ENCODE assay signal across 8 mouse cellular contexts in the genomic region with DNA sequence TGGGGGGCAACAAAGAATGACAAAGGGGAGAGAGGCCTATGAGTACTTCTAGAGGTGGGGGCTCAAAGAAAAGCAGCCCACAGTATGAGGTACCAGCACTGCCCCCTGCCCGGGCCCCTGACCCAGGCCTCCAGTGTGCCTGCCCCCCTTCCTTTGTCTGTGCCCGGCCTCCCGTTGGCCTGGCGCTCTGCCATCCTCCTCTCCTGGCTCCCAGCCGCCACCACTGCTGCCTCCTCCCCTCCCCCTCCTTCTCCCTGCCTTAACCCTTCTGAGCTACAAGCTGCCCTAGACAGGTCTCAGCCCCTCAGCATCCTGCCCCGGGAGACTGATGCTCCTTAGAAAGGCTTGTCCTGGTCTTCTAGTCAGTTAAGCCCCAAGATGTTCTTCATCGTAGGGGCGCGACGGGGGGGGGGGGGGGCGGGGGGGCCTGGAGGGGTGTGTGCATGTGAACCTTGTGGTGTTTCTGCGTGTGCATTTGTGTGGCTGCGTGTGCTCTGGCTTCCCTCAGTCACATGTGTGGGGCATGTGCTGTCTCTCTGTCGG. TPM values are rescaled to one million over a fixed set of nuclear protein-coding genes. Genes with fewer than 3 reads are reported as not detected.
A peak's percentile ranks its signal among the peaks of the same experiment; 100 is the strongest.
DNase-seq lines count a peak whose midpoint lies in the region; ATAC-seq and TF ChIP-seq lines count a peak whose summit lies in the region.

No protein-coding gene starts in this region.

- intact Hi-C loops in heart, postnatal 25 days (cut with DNase I), result no loop called here

- H3K27ac ChIP-seq in bone marrow, adult 2 months (ENCODE audit: control insufficient read depth, insufficient read depth, low read depth, low read length, poor library complexity), result peak overlapping the region; percentile 46
- peak overlapping the region; percentile 99 for H3K27ac ChIP-seq in forebrain, embryonic 12.5 days
- peak overlapping the region; percentile 99 for H3K27ac ChIP-seq in lung, embryonic 14.5 days (ENCODE audit: low read depth)

- ATAC-seq in forebrain, embryonic 12.5 days (ENCODE audit: low FRiP score), result peak; percentile 58
- ATAC-seq in lung, embryonic 14.5 days (ENCODE audit: insufficient read depth), result no peak

- DNase-seq in CD4-positive helper T cell, adult 2 months (ENCODE audit: low read depth, low spot score), result peak; percentile 52
- DNase-seq in heart, postnatal 25 days (ENCODE audit: low spot score), result peak; percentile 60
- DNase-seq in layer of hippocampus, adult 8-10 months (ENCODE audit: low spot score in 2 of 2), result peak; percentile 78 to 82
- peak; percentile 93 for DNase-seq in lung, embryonic 14.5 days
- DNase-seq in ovary, postnatal 10 days (ENCODE audit: low spot score), result peak; percentile 68
- peak; percentile 73 for DNase-seq in thymus, postnatal 4 days

- 3% methylated on average over 14 of the region's 14 CpGs for WGBS in bone marrow, adult 2 months
- WGBS in forebrain, embryonic 12.5 days, result 0% methylated on average over 13 of the region's 14 CpGs
- WGBS in lung, embryonic 14.5 days, result 1% methylated on average over 12 of the region's 14 CpGs

- no peaks in the 10 kb centered on the region for H3K36me3 ChIP-seq in forebrain, embryonic 12.5 days (replicated peaks)
- 0 out of 2 replicates have a peak, but pooled peaks cover 1% of the 10 kb centered on the region for H3K36me3 ChIP-seq in lung, embryonic 14.5 days (ENCODE audit: insufficient read depth)

- H3K9me3 ChIP-seq in forebrain, embryonic 12.5 days, result no peaks in the 10 kb centered on the region
- no peaks in the 10 kb centered on the region for H3K9me3 ChIP-seq in lung, embryonic 14.5 days (ENCODE audit: low read depth, low read length)

- peak overlapping the region; percentile 100 for H3K4me2 ChIP-seq in forebrain, embryonic 12.5 days
- H3K4me2 ChIP-seq in lung, embryonic 14.5 days, result peak overlapping the region; percentile 77

- no peak for TF ChIP-seq CTCF in bone marrow, adult 2 months (IDR thresholded peaks at IDR 0.05; ENCODE audit: control insufficient read depth, insufficient read depth, low read length)
- TF ChIP-seq CTCF in lung, embryonic 14.5 days (IDR thresholded peaks at IDR 0.05; ENCODE audit: low read depth), result no peak

- H3K4me1 ChIP-seq in bone marrow, adult 2 months (ENCODE audit: control insufficient read depth, insufficient read depth, low read length), result peaks cover 11% of the 10 kb centered on the region
- H3K4me1 ChIP-seq in forebrain, embryonic 12.5 days, result peaks cover 74% of the 10 kb centered on the region
- H3K4me1 ChIP-seq in lung, embryonic 14.5 days (ENCODE audit: insufficient read depth), result peaks cover 44% of the 10 kb centered on the region

- peak overlapping the region; percentile 65 for H3K9ac ChIP-seq in forebrain, embryonic 12.5 days
- H3K9ac ChIP-seq in lung, embryonic 14.5 days, result peak overlapping the region; percentile 62

- H3K27me3 ChIP-seq in forebrain, embryonic 12.5 days, result no peaks in the 10 kb centered on the region
- H3K27me3 ChIP-seq in lung, embryonic 14.5 days (ENCODE audit: insufficient read depth, low read length), result no peaks in the 10 kb centered on the region

- no peak for TF ChIP-seq POLR2A in bone marrow, adult 2 months (IDR thresholded peaks at IDR 0.05; ENCODE audit: borderline replicate concordance, control insufficient read depth, low read depth, low read length)

- no peak overlapping the region for H3K4me3 ChIP-seq in bone marrow, adult 2 months (replicated peaks; ENCODE audit: control insufficient read depth, low read depth, low read length)
- peak overlapping the region; percentile 95 for H3K4me3 ChIP-seq in forebrain, embryonic 12.5 days (replicated peaks)
- H3K4me3 ChIP-seq in lung, embryonic 14.5 days (ENCODE audit: low read depth, low read length), result peak overlapping the region; percentile 88

RNA-seq across cellular contexts. Expression of a gene that starts 2.7 kb away (rescaled TPM):
- 42.0 and 51.5 TPM in 2 replicates for polyA plus RNA-seq in bone marrow, adult 2 months (2011; ENCODE audit: insufficient read depth, insufficient read length, low replicate concordance, missing spikeins)
- 37.1 and 41.7 TPM in 2 replicates for polyA plus RNA-seq in forebrain, embryonic 12.5 days (2016; fragmentation: Nextera tagmentation; extraction: Ambion mirVana)
- total RNA-seq in heart, postnatal 25 days (2021), result 10 to 100 TPM; 14.0 to 14.9 TPM
- total RNA-seq in layer of hippocampus, adult 8-10 months (2022), result 10 to 100 TPM; 26.4 to 34.8 (median 32.4) TPM
- polyA plus RNA-seq in lung, embryonic 14.5 days (2014; fragmentation: Nextera tagmentation; extraction: Ambion mirVana), result 53.7 and 55.1 TPM in 2 replicates

RNA-seq across cellular contexts. Expression of a gene that starts 3.0 kb away (rescaled TPM):
- 177 and 217 TPM in 2 replicates for polyA plus RNA-seq in bone marrow, adult 2 months (2011; ENCODE audit: insufficient read depth, insufficient read length, low replicate concordance, missing spikeins)
- 138 and 139 TPM in 2 replicates for polyA plus RNA-seq in forebrain, embryonic 12.5 days (2016; fragmentation: Nextera tagmentation; extraction: Ambion mirVana)
- total RNA-seq in heart, postnatal 25 days (2021), result 10 to 100 TPM; 40.3 to 44.7 TPM
- total RNA-seq in layer of hippocampus, adult 8-10 months (2022), result 100 to 1,000 TPM; 109 to 123 (median 120) TPM
- 86.7 and 87.7 TPM in 2 replicates for polyA plus RNA-seq in lung, embryonic 14.5 days (2014; fragmentation: Nextera tagmentation; extraction: Ambion mirVana)

RNA-seq across cellular contexts. Expression of a gene that starts 33.7 kb away (rescaled TPM):
- polyA plus RNA-seq in bone marrow, adult 2 months (2011; ENCODE audit: insufficient read depth, insufficient read length, low replicate concordance, missing spikeins), result 36.1 and 52.2 TPM in 2 replicates
- 117 and 118 TPM in 2 replicates for polyA plus RNA-seq in forebrain, embryonic 12.5 days (2016; fragmentation: Nextera tagmentation; extraction: Ambion mirVana)
- 10 to 100 TPM; 14.9 to 16.6 TPM for total RNA-seq in heart, postnatal 25 days (2021)
- 10 to 100 TPM; 44.8 to 51.0 (median 47.7) TPM for total RNA-seq in layer of hippocampus, adult 8-10 months (2022)
- 99.3 and 105 TPM in 2 replicates for polyA plus RNA-seq in lung, embryonic 14.5 days (2014; fragmentation: Nextera tagmentation; extraction: Ambion mirVana)

RNA-seq across cellular contexts. Expression of a gene that starts 38.7 kb away (rescaled TPM):
- 1.2 and 1.9 TPM in 2 replicates for polyA plus RNA-seq in bone marrow, adult 2 months (2011; ENCODE audit: insufficient read depth, insufficient read length, low replicate concordance, missing spikeins)
- 2.7 TPM in 2 replicates for polyA plus RNA-seq in forebrain, embryonic 12.5 days (2016; fragmentation: Nextera tagmentation; extraction: Ambion mirVana)
- total RNA-seq in heart, postnatal 25 days (2021), result 1 to 10 TPM; 6.2 to 7.0 TPM
- 1 to 10 TPM; 6.1 to 8.8 (median 8.2) TPM for total RNA-seq in layer of hippocampus, adult 8-10 months (2022)
- polyA plus RNA-seq in lung, embryonic 14.5 days (2014; fragmentation: Nextera tagmentation; extraction: Ambion mirVana), result 6.0 and 6.5 TPM in 2 replicates

RNA-seq across cellular contexts. Expression of a gene that starts 43.7 kb away (rescaled TPM):
- 2.8 and 5.3 TPM in 2 replicates for polyA plus RNA-seq in bone marrow, adult 2 months (2011; ENCODE audit: insufficient read depth, insufficient read length, low replicate concordance, missing spikeins)
- 19.3 and 20.3 TPM in 2 replicates for polyA plus RNA-seq in forebrain, embryonic 12.5 days (2016; fragmentation: Nextera tagmentation; extraction: Ambion mirVana)
- total RNA-seq in heart, postnatal 25 days (2021), result 10 to 100 TPM; 14.8 to 16.0 TPM
- 10 to 100 TPM; 18.4 to 24.1 (median 22.3) TPM for total RNA-seq in layer of hippocampus, adult 8-10 months (2022)
- 16.0 and 17.8 TPM in 2 replicates for polyA plus RNA-seq in lung, embryonic 14.5 days (2014; fragmentation: Nextera tagmentation; extraction: Ambion mirVana)

Comparison
In these comparisons a context has a peak if more than half of its experiments do, and no peak if none do; other contexts are left out.
1. H3K27ac ChIP-seq: peak in every context shown above with its lines; median percentile 99 in forebrain, embryonic 12.5 days; 99 in lung, embryonic 14.5 days; 46 in bone marrow, adult 2 months.